Mouse (Mus musculus): ENCODE measurements around the gene Ptch2.

Gene Ptch2

GRCm38 (mm10) chr4:117151416-117151815 lies 55.5 kb downstream of the Ptch2 start:
- DNase-seq (ENCODE audit: low read depth, low spot score) = peak; percentile 57

GRCm38 (mm10) chr4:117152714-117153113 lies 56.8 kb downstream of the Ptch2 start:
- DNase-seq (ENCODE audit: low read depth, low spot score) = peak; percentile 87

DNA sequence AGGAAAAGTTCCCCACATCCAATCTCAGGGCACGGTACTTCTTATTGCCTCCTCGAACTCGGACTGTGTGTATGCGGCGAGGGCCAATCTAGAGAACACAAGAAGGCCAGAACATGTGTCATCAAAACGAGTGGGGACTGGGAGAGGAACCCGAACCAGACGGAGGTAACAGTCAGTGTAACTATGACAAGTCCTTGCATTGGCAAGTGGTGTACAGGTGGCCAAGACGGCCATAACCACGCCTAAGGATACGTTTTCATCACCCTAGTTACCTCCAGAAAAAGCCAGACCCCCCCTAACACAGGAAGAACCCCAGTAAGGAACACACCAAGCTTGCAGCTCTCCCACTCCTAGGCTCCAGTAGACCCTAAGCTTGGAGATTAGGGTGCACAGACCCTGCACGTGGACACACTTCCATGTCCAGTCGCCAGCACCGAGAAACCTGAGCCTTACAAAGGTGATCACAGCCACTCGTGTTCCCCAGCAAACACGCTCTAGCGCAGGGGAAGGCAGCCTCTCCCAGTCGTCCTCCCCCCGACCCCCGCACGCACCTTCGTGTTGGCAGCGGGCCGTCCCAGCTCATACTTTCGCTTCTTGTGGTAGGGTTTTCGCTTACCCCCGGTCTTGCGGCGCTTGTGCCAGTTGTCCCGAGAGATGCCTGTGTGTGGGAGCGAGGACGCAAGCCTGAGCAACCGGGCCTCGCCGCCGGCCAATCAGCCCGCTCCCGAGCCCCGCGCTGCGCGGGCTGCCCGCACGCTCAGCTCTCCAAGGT lies 59.3 kb downstream of the Ptch2 start:
- DNase-seq (ENCODE audit: low read depth, low spot score) = peak; percentile 37

DNA sequence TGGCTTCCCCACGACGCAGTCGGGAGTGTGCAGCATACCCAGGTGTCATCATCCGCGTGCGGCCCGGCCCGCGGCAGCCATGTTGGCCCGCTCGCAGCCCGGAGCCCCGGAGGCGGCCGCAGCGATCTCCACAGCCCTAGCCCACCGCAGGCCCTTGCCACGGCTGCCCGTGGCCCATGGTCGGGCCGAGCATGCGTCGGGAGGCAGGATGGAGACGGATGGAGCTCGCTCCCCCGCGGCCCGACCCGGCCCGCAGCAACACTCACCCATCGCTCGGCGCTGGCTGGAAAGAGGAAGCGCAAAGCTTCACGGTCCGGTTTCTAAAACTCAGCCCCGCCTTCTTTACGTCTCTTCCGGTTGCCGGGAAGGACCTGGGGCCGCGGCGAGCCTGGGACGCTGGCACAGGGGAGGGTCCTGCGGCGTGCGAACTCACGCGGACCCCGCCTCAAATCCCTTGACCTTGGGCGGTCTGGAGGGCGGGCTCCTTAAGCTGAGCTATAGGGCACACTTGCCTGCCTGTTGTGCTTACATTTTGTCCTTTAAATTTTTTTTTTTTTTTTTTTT lies 60.0 kb downstream of the Ptch2 start, which contains the start of gene Rps8:
Gene Rps8, minus strand, starts transcription at position 452 of the 564 bp plus-strand sequence.
- peak; percentile 97 for DNase-seq (ENCODE audit: low read depth, low spot score)

DNA sequence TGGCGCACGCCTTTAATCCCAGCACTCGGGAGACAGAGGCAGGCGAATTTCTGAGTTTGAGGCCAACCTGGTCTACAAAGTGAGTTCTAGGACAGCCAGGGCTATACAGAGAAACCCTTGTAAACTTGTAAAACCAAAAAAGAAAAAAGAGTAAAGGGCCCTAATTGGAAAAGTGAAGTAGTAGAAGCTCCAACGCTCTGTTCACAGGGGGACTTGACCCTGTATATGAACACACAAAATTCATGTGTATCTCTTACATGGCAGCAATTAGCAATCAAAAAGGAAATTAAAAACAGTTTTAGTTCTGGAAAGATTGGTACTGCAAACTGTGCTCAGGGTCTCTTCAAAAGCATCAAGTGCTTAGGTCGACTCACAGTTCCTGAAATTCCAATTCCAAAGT lies 60.5 kb downstream of the Ptch2 start:
- no peak for DNase-seq (ENCODE audit: low read depth, low spot score)

GRCm38 (mm10) chr4:117159666-117160065 lies 63.8 kb downstream of the Ptch2 start:
- DNase-seq (ENCODE audit: low read depth, low spot score) = peak; percentile 65

DNA sequence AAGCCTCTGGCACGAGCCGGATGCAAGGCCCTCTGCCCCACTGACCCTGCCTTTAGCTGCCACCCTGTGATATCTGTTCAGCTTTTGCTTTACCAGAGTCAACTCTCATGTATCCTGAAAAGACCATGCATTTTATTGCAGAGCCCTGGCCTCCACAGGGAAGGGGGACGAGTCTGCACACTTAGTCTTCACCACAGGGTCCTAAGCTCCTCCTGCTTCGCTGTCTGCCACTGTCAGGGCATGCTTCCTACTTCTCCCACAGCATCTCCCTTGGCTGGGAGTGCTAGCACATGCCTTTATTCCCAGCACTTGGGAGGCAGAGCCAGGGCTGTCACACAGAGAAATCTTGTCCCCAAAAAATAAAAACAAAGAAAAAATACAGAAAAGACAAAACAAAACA lies 65.3 kb downstream of the Ptch2 start:
- no peak for DNase-seq (ENCODE audit: low read depth, low spot score)
